Mouse (Mus musculus): ENCODE results near the gene Masp1.

Gene Masp1

DNA sequence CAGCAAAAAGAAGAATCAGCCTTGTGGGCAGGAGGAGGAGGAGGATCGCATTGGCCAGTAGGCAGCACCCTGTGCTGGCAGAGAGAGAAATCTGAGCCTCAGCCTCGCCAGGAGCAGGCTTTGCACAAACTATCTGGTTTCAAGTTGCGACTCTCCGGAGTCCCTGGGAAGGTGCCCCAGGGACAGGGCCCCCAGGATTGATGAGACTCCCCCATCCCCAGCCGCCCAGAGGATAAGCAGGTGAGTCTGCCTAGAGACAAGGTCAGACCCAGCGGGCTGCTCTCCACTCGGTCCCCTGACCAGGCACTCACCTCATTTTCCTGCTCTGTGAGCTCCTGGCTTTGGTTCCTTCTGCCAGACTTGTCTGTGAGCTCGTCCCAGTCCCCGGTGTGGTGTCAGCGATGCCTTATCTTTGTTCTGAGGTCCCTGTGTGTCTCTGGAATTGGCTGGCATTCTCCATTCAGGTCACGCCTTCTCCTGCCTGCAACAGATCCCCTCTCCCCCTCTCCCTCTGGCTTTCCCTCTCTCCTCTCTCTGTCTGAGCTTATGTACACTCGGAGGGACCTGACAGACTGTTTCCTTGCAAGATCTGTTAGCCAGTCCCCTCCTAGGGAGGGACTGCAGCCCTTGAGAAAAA is at the start of gene Masp1, which contains the start of gene Rtp4:
Gene Masp1 (minus strand): TSS at position 581 of the 637 bp plus-strand sequence.
Gene Rtp4 (plus strand): TSS at position 57 of the 637 bp plus-strand sequence.
- CTCF ChIA-PET = interaction anchor here (0.6 kb wide), 2 partner anchors 117 to 1712 kb away, joined by 3 read pairs; no protein-coding TSS in a partner anchor

DNA sequence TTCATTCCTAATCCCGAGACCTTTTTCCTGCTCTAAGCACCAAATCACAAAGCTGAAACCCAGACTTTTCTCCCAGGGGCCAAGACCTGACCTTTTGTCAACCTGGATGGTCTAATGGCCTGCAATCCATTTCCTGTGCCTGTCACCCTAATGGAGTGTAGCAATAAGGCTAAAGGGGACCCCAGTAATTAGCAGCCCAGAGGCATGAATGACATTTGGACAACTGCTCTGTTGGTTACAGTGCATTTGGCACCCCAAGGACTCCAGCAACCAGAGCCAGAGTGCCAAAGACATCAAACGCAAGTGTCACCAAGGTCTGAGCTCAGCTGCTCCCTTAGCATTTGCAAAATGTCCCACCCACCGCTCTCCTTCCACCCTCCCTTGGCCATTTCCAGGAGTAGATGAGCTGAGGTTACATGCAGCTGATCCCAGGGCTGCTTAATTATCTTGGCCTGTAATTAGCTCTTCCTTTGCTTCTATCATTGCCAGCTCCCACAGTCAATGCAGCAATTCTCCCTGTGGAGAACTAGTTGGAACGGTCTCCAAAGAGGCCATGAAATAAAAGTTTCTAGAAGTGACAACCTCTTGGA is 47.8 kb upstream of the Masp1 start:
- CTCF ChIA-PET = no interaction called here

DNA sequence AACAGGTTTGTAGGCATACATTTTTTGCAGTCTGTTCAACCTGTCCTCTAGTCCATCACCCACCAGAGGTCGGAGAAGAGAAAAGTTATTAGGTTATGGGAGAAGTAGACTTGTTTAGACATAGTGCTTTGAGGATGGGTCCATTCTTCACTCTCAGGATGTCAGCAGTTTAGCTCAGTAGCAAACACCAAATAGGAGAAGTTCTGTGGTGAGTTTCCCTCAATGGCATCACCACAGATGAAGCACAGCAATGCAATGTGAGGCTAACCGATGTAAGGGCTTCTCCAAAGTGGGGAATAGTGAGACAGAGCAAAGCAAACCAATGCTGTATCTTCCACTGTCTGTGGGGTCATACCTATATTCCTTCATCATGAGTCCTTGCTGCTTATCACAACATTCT is 37.1 kb upstream of the Masp1 start:
- CTCF ChIA-PET = no interaction called here

DNA sequence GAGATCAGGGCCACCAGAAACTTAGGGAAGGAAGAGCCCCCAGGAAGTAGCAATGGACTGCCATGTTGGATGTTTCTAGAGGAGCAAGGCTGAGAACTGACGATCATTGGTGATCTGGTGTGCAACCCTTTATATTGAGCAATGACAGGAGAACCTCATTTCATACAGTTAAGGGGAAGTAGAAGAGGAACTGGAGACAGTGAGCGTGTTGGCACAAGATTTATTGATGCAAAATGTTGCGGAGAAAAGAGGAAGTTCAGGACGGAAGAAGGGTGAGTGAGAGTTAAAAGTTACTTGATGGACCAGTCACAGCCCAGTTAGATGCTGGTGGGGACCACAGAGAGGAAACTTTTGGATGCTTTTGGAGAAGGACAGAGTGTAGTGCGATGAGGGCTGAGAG is 36.6 kb upstream of the Masp1 start:
- CTCF ChIA-PET = no interaction called here

DNA sequence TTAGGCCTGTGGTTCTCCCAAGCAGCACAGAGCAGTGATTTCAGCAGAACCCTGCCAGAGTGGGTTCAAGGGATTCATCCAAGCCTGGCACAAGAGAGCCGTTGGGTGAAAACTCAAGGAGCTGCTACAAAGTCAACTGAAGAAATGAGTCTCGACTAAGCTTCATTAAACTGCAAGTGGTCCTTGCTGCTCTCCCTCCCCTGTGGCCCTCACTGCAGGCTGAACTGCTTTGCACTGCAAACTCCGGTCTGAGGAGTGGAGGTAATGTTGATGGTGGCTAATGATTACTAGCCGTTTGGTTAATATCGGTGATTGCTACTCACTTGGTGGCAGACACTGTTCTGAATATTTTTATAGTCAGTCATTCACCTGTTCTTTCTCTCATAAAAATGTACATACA is 34.1 kb upstream of the Masp1 start:
- CTCF ChIA-PET = no interaction called here

DNA sequence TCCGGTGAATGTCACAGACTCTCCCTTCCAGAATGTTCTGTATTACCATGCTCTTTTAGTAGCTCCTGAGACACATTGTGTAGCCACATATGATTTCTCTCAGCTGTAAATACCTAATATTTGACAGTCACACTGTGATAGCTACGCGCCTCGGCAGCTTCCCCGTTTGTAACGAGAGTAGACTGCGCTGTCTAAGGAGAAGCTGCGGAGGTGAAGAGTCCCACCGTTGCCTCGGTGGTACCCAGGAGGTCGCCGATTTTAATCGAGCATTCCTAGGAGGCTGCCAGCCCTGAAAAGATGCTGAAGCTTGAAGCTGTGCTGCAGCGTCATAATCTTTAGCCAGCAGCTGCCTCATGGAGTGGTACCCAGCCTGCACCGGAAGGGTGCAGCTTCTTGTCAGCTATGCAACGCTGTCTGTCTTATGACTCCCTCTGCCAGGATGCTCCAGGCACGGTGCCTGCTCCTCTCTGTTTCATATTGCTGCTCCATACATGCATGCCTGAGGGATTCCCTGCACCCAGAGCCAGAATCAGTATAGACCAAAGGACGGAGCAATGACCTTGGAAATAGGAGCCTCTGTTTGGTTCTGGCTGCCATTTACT is 30.5 kb upstream of the Masp1 start:
- CTCF ChIA-PET = interaction anchor here (3.2 kb wide), 1 partner anchor 347 kb away, joined by 24 read pairs; no protein-coding TSS in a partner anchor

DNA sequence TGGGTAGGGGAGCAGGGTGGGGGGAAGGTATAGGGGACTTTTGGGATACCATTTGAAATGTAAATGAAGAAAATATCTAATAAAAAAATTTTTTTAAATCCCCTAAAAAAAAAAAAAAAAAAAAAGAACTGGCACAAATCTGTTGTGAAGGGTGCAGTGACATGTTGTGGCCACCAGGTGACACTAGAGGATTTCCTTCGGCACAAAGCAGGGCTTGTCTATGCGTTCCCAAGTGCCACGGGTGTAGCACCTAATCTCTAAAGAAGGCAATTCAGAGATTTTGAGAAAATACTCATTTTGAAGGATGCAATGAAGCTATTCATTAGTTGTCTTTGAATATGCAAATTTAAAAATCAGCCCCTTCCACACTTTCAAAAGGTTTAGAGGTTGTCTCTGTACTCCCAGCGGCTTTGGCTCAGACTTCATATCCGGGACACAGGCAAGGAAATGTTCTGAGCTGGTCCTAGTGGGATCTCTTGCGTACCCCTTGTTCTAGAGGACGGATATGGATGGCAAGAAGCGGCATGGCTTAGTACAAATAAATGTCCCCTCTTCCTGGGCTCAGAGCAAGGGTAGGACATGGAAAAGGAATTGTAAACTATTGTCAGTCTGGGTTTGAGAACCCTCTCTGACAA is 29.8 kb upstream of the Masp1 start:
- CTCF ChIA-PET = interaction anchor here (3.2 kb wide), 1 partner anchor 347 kb away, joined by 24 read pairs; no protein-coding TSS in a partner anchor

DNA sequence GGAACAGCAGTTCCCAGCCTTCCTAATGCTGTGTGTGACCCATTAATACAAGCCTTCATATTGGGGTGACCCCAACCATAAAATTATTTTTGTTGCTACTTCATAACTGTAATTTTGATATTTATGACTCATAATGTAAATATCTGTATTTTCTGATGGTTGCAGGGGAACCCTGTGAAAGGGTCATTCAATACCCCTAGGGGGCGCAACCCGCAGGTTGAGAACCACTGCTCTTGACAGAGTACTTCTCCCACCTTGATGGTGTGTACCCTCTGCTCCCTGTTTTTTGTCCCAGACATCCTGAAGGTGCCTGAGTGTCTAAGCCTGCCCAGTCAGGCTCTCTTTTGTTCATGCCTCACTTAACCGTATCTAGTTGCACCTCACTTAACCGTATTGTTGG is 27.2 kb upstream of the Masp1 start:
- CTCF ChIA-PET = no interaction called here

DNA sequence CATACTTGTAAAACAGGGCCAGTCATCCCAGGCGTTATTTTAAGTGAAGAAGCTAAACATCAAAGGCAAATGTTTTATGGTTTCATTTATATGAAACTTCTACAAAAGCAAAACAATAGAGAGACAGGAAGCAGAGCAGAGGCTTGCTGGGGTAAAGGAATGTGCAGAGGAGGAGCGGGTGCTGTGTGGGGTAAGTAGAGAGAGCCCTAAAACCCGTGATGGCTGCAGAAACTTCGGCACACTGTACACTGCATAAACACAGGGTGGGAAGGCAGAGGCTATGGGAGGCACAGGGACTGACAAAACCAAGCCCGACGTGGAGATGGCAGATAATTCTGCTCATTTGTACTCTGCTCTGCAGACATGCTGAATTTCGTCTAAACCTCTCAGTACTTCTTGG is 23.7 kb upstream of the Masp1 start:
- CTCF ChIA-PET = interaction anchor here (0.6 kb wide), 1 partner anchor 79 kb away, joined by 17 read pairs; no protein-coding TSS in a partner anchor

DNA sequence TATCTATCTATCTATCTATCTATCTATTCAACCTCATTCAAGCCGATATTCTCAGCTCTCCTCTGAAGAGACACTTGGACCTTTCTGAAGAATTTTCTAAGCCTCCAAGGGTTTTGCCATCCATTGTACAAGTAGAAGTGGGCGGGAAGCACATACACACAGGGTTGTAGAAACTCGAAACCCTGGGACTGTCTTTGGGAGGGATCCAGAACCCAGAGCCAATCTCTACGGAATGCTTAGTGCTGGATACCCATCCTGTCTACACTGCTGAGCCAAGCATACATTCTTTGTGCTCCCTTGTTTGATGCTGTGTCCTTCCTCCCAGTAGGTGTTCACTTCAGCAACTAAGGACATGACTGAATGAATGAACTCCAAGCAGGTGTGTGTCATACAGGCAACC is 22.3 kb upstream of the Masp1 start:
- CTCF ChIA-PET = no interaction called here

DNA sequence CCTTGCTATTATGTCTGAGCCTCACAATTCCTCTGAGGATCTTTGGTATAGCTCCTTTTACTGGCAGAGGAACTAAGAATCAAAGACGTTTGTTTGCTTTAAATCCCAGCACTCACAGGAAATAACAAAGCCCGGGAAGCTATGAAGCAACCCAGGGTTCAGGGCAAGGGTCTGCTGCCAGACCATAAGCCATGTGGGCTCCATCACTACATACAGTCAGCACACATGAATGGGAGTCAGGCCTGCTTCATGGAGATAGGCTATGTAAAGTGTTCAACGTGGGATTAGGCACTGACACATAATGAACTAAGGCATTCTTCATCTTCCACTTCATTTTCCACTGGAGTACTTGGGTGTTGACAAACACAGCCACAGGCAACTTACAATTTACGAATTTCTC is 20.4 kb upstream of the Masp1 start:
- CTCF ChIA-PET = no interaction called here

DNA sequence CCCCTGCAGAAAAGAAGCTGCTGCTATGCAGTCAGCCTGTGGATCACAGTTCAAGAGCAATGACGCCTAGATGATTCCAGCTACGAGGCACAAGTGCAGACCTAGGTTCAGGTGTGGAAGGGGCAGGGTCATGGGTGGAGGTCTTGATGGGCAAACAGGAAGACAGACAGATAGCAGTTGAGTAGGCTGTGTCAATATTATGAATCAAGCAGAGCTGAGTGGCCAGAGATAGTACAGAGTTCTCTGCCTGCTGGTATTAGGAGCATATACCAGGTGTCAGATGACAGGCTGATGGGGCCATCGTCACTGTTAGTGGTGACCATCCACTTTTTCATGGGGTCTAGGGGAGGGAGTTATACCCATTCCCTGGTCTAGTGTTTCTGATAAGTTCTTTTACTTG is 13.1 kb upstream of the Masp1 start:
- CTCF ChIA-PET = no interaction called here

DNA sequence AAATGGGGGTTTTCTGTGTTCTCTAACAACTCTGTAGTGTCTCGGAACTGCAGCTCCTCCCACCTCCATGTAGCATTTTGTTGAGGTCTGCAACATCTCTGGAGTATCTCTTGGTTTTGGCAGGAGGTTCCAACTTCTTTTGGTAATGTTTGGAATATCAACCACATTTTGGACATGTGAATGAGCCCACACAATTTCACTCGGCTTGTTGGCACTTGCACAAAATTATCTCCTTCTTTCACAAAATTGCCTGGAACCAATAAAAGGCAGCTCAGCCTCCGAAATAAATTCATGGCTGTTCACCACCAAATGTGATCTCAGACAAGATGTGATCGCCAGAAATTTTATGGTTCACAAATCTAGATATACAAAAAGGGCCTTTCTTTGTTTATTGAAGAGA is 8.6 kb upstream of the Masp1 start:
- CTCF ChIA-PET = no interaction called here

DNA sequence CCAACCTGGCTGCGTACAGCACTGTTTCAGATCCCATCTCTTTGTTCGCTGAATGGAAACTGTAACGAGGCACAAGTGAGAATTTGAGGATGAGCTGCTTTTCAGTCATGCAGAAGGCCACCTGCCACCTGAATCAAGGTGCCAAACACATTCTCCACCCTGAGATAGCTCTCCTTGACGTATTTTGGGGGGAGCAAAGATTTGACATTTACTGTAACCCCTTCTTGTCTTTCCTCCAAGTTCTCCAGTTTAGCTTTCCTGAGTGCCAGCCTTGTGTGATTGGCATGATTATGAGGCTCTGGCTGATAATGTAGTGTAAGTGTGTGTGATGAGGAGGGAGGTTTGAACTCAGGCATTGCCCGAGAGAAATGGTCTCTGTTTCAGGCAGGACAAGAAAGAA is 1.5 kb upstream of the Masp1 start:
- CTCF ChIA-PET = interaction anchor here (0.6 kb wide), 1 partner anchor 195 kb away, joined by 3 read pairs; no protein-coding TSS in a partner anchor

DNA sequence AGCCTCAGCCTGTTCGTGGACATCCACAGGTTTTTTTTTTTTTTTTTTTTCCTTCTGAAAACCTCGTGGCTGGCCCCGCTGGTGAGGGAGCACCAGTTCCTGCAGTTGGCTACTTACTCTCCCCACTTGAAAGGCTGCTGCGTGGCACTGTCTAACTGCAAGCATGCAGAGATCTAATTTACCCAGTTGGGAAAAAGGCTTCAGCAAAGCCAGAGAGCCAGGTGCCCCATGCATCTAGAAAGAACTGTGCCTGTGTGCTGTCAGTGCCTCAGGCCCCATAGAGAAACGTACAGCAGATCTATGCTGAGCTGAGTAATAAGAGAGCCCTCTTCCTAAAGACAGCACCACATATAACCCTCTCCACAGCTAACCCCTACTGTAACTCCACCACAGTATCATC is 477 bp upstream of the Masp1 start:
- CTCF ChIA-PET = interaction anchor here (0.6 kb wide), 2 partner anchors 118 to 1713 kb away, joined by 3 read pairs; no protein-coding TSS in a partner anchor

DNA sequence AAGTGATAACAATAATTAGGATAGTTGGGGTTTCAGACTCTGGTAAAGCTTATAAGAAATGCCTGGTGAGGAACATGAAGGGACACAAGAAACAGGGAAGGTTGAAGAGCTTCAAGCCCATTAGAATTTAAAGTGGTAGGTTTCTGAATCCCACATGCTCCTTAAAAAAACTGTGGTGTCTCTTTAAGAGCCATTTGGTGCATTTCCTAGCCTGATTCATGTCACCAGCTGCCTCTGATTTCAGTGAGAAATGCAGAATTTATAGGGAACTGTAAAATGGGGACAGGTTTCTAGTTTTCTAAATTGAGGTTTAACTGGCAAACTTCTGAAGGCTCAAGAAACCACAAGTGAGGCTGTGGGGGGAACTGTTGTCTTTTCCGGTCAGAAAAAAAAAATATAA is 844 bp downstream of the Masp1 start:
- CTCF ChIA-PET = no interaction called here

DNA sequence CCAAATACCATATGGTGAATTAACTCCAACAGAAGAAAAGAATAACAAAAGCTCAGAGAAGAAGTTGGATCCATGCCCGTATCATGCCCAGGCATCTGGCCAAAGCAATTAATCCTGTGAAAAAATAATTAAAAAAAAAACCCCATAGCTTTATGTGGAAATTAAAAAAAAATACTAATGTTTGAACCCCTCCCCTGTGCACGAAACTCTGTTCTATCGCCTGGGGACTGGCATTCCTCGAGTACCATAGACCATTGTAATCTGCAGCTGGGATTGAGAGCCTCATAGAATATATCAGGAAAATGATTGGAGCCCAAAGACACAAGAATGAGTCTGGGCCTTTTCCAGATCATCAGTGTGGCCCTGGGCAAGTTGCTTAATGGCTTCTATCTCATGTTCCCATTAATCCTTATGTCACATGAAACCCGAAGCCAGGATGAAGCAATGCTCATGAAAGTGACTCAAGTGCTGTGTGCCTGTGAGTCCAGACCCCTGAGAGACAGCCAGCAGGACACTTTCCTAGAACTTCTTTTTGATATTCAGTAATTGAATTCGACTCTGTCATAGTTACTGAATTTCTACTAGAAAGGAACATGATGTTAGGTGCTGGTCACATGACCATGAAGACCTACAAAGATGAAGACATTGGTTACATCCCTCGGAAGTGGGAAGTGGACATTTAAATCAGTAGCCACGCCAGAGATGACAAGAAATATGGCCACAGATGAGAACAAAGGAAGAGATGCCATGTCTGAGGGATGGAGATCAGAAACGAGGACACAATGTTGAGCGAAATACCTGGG is 1.8 kb downstream of the Masp1 start:
- CTCF ChIA-PET = no interaction called here

DNA sequence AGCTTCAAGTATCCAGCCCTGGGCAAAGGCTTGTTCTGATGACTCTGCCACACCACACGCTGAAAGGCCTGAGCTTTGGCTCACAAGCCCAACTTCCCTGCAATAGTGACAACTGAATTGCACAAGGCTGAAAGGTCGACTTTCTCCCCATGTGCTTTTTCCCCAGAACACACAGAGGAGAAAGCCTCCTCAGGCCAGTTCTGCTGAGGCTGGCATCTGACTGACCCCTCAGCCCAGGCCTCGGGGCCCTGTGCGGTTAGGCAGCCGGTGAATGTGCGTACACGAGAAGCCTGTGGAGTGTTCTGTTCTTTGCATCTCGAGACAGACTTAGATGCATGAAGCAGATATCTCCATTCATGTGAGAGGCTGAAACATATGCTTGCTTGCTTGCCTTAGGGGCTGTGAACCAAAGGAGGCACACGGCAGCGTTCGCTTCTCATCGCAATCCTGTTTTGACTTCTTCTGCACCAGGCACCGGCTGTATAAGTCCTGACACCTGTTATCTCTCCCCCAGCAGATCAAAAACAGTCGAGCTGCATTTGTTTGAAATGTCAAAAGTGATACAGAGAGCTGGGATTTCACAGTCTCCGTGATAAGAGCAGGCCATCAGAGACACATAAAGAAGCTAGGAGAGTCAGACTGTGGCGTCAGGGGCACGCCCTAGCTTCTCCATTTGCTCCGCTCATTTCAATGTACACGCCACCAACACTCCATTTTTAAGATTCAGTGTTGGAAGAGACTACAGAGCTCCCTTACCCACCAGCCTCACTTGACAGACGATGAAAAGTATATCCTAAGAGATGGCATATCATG is 2.7 kb downstream of the Masp1 start:
- CTCF ChIA-PET = no interaction called here

DNA sequence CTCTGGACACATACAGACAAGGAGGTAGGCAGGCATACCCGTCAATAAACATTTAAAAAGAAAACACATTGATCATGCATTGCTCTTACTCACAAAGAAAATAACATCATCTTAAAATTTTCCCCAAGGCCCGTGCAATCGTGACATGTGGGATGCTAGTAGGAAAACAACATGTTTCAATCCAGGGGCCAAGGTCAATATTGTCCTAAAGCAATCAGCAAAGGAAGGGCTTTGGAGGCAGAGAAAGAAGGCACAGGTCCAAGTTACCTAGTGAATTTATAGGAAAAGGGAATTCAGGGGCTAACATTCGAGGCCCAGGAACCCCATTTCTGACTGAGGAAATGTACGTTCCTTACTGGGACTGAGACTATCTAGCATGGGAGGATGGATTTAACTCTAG is 3.4 kb downstream of the Masp1 start:
- CTCF ChIA-PET = no interaction called here

DNA sequence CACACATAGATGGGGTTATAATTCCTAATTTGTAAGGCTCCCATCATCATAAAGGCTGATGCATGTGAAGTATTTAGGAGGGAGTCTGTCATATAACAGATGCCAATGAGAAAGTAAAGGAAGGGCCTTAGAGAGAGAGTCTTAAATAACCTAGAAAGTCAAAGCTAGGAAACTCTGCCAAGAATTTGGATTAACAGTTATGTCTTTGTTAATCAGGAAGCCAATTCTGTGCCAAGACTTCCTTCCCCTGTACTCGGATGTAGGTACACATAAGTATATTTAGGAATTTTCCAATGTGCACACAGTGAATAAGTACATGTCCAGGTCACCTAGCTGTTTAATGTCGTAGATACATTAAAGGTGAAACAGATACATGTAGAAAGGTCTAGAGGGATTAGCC is 4.0 kb downstream of the Masp1 start:
- CTCF ChIA-PET = no interaction called here

DNA sequence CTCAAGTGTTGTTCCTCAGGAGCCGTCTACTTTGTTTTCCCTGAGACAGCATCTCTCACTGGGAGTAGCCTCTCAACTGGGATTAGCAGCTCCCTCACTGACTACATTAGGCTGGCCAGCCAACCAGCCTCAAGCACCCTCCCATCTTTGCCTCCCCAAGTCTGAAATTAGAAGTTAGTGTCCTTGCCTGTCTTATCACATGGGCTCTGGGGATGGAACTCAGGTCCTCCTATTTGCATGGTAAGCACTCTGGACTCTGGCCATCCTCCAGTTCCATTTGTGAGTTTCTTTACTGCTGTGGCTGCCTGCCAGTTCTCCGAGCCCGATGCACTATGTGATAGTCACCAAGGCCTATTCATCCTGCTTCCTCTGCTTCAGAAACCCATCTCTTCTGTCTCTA is 4.8 kb downstream of the Masp1 start:
- CTCF ChIA-PET = no interaction called here

All from spleen, embryonic (tissue).